Mouse (Mus musculus) forebrain, embryonic 14.5 days (tissue): Measurements from ENCODE around the gene Zdhhc11. TPM values are rescaled to one million over a fixed set of nuclear protein-coding genes. Genes with fewer than 3 reads are reported as not detected.
A peak's percentile ranks its signal among the peaks of the same experiment; 100 is the strongest.

Experiments
- ATAC-seq: fragments of 200-750 bp; cut with Nextera tagmentation; 2 replicates; pipeline ENCODE4 v1.8.0; 2017; ENCODE audit warnings: mild to moderate bottlenecking, moderate library complexity
- DNase-seq: peaks from one replicate; pipeline ENCODE4 v3.0.0-alpha.2; 2015; ENCODE audit warnings: low spot score
- H3K27ac ChIP-seq: fragments of 300-500 bp; sonication (generic); 2 replicates; pipeline ENCODE4 v1.5.1; 2014; ENCODE audit warnings: low read depth, mild to moderate bottlenecking, control low read depth, low read length, moderate library complexity
- H3K27me3 ChIP-seq: fragments of 300-500 bp; sonication (generic); replicated peaks from 2 replicates; pipeline ENCODE4 v1.6.1; 2014; ENCODE audit warnings: low read length, control low read depth, mixed read lengths; ENCODE audit not compliant: control insufficient read depth, insufficient read depth
- H3K36me3 ChIP-seq: fragments of 300-500 bp; sonication (generic); 2 replicates; pipeline ENCODE4 v1.6.1; 2014; ENCODE audit warnings: low read length, control low read depth; ENCODE audit not compliant: control insufficient read depth, insufficient read depth
- H3K4me1 ChIP-seq: fragments of 300-500 bp; sonication (generic); 2 replicates; pipeline ENCODE4 v1.6.1; 2014; ENCODE audit warnings: antibody characterized with exemption, low read length, control low read depth; ENCODE audit not compliant: control insufficient read depth, insufficient read depth
- H3K4me2 ChIP-seq: fragments of 300-500 bp; sonication (generic); 2 replicates; pipeline ENCODE4 v1.6.1; 2014; ENCODE audit warnings: mild to moderate bottlenecking, control low read depth, low read length
- H3K4me3 ChIP-seq: fragments of 300-500 bp; sonication (generic); 2 replicates; pipeline ENCODE4 v1.5.1; 2014; ENCODE audit warnings: low read depth, low read length, control low read depth
- H3K9ac ChIP-seq: fragments of 300-500 bp; sonication (generic); 2 replicates; pipeline ENCODE4 v1.6.1; 2014; ENCODE audit warnings: mild to moderate bottlenecking, low read length, control low read depth, moderate library complexity
- H3K9me3 ChIP-seq: fragments of 300-500 bp; sonication (generic); replicated peaks from 2 replicates; pipeline ENCODE4 v1.6.1; 2016; ENCODE audit warnings: low read length, control low read depth, mixed read lengths; ENCODE audit not compliant: control insufficient read depth
- WGBS: fragments of 180-500 bp; shearing (Covaris S2); extraction: QIAGEN DNeasy Blood & Tissue Kit; methylation state at CpG from one replicate; pipeline ENCODE4 v1.1.7; 2014; 5-methylcytosine and 5-hydroxymethylcytosine counted together
- polyA plus RNA-seq: library from polyadenylated mRNA; unstranded; fragments of >200 nt; fragmentation: Nextera tagmentation; extraction: Ambion mirVana; gene quantifications from 2 replicates; pipeline ENCODE4 v1.2.1, GENCODE M21; 2014

Gene Zdhhc11
- polyA plus RNA-seq, 1 experiment from 2014 or later = not detected

- Histone ChIP-seq H3K9me3 (no peaks in the 10 kb centered on the region), H3K4me3 (no peak overlapping the region), H3K36me3 (peaks cover 95% of the 10 kb centered on the region), H3K9ac (no peak overlapping the region), H3K27ac (no peak overlapping the region), H3K27me3 (no peaks in the 10 kb centered on the region), H3K4me2 (no peak overlapping the region), H3K4me1 (no peaks in the 10 kb centered on the region)
- DNase-seq (no peak), ATAC-seq (no peak)
- WGBS = 97% methylated on average over 5 of the region's 5 CpGs
Measured at GRCm38 (mm10) chr13:73955531-73955930, 8.1 kb upstream of the Zdhhc11 start.

- Histone ChIP-seq H3K9me3 (no peaks in the 10 kb centered on the region), H3K27me3 (no peaks in the 10 kb centered on the region), H3K4me3 (no peak overlapping the region), H3K4me2 (no peak overlapping the region), H3K27ac (no peak overlapping the region), H3K4me1 (no peaks in the 10 kb centered on the region), H3K9ac (no peak overlapping the region), H3K36me3 (peaks cover 75% of the 10 kb centered on the region)
- ATAC-seq = no peak
- no peak for DNase-seq
- WGBS = 91% methylated on average over 10 of the region's 10 CpGs
Measured at GRCm38 (mm10) chr13:73960117-73960652, 3.5 kb upstream of the Zdhhc11 start.

GRCm38 (mm10) chr13:73961177-73961576, 2.5 kb upstream of the Zdhhc11 start:
- no peaks in the 10 kb centered on the region for H3K27me3 ChIP-seq
- no peak overlapping the region for H3K4me2 ChIP-seq
- H3K9ac ChIP-seq = no peak overlapping the region
- no peak for DNase-seq
- no peak for ATAC-seq
- no peaks in the 10 kb centered on the region for H3K4me1 ChIP-seq
- peaks cover 65% of the 10 kb centered on the region for H3K36me3 ChIP-seq
- no peaks in the 10 kb centered on the region for H3K9me3 ChIP-seq
- H3K27ac ChIP-seq = no peak overlapping the region
- H3K4me3 ChIP-seq = no peak overlapping the region
- 82% methylated on average over 4 of the region's 4 CpGs for WGBS

GRCm38 (mm10) chr13:73970545-73971448, 7.1 kb downstream of the Zdhhc11 start:
- no peak overlapping the region for H3K4me3 ChIP-seq
- H3K4me1 ChIP-seq = no peaks in the 10 kb centered on the region
- no peak overlapping the region for H3K27ac ChIP-seq
- no peak overlapping the region for H3K4me2 ChIP-seq
- H3K9ac ChIP-seq = no peak overlapping the region
- WGBS = 48% methylated on average over 12 of the region's 12 CpGs
- DNase-seq = peak; percentile 91
- H3K9me3 ChIP-seq = no peaks in the 10 kb centered on the region
- no peaks in the 10 kb centered on the region for H3K27me3 ChIP-seq
- ATAC-seq = peak; percentile 89
- no peaks in the 10 kb centered on the region for H3K36me3 ChIP-seq

GRCm38 (mm10) chr13:73974523-73974922, 10.9 kb downstream of the Zdhhc11 start:
- no peak for ATAC-seq
- no peak for DNase-seq
- Histone ChIP-seq H3K36me3 (no peaks in the 10 kb centered on the region), H3K9me3 (no peaks in the 10 kb centered on the region), H3K4me1 (no peaks in the 10 kb centered on the region), H3K4me3 (no peak overlapping the region), H3K27me3 (no peaks in the 10 kb centered on the region), H3K27ac (no peak overlapping the region), H3K4me2 (no peak overlapping the region), H3K9ac (no peak overlapping the region)
- WGBS = 90% methylated on average over 3 of the region's 3 CpGs

GRCm38 (mm10) chr13:73976935-73977334, 13.3 kb downstream of the Zdhhc11 start:
- DNase-seq = no peak
- H3K36me3 ChIP-seq = no peaks in the 10 kb centered on the region
- H3K9ac ChIP-seq = no peak overlapping the region
- ATAC-seq = no peak
- H3K4me3 ChIP-seq = no peak overlapping the region
- H3K4me1 ChIP-seq = no peaks in the 10 kb centered on the region
- no peak overlapping the region for H3K4me2 ChIP-seq
- H3K9me3 ChIP-seq = no peaks in the 10 kb centered on the region
- WGBS = 87% methylated on average over 5 of the region's 5 CpGs
- H3K27me3 ChIP-seq = no peaks in the 10 kb centered on the region
- no peak overlapping the region for H3K27ac ChIP-seq

- WGBS = 75% methylated on average over 5 of the region's 5 CpGs
- no peak overlapping the region for H3K9ac ChIP-seq
- H3K4me2 ChIP-seq = no peak overlapping the region
- no peaks in the 10 kb centered on the region for H3K27me3 ChIP-seq
- H3K27ac ChIP-seq = no peak overlapping the region
- H3K4me3 ChIP-seq = no peak overlapping the region
- H3K9me3 ChIP-seq = no peaks in the 10 kb centered on the region
- H3K4me1 ChIP-seq = no peaks in the 10 kb centered on the region
- ATAC-seq = no peak
- H3K36me3 ChIP-seq = no peaks in the 10 kb centered on the region
- DNase-seq = no peak
Measured at GRCm38 (mm10) chr13:73990325-73990724, 26.7 kb downstream of the Zdhhc11 start.

- ATAC-seq (no peak), DNase-seq (no peak)
- Histone ChIP-seq H3K27ac (no peak overlapping the region), H3K4me3 (no peak overlapping the region), H3K9ac (no peak overlapping the region), H3K4me1 (no peaks in the 10 kb centered on the region), H3K4me2 (no peak overlapping the region), H3K27me3 (no peaks in the 10 kb centered on the region), H3K36me3 (no peaks in the 10 kb centered on the region), H3K9me3 (no peaks in the 10 kb centered on the region)
- WGBS = 86% methylated on average over 2 of the region's 2 CpGs
Measured at GRCm38 (mm10) chr13:73990761-73991160, 27.1 kb downstream of the Zdhhc11 start.

GRCm38 (mm10) chr13:73991267-73991666, 27.6 kb downstream of the Zdhhc11 start:
- no peaks in the 10 kb centered on the region for H3K27me3 ChIP-seq
- H3K4me3 ChIP-seq = no peak overlapping the region
- H3K4me1 ChIP-seq = no peaks in the 10 kb centered on the region
- H3K9ac ChIP-seq = no peak overlapping the region
- no peak overlapping the region for H3K4me2 ChIP-seq
- H3K9me3 ChIP-seq = no peaks in the 10 kb centered on the region
- no peak overlapping the region for H3K27ac ChIP-seq
- ATAC-seq (no peak), DNase-seq (no peak)
- WGBS = 81% methylated on average over 5 of the region's 5 CpGs
- no peaks in the 10 kb centered on the region for H3K36me3 ChIP-seq
